In the genomic region with DNA sequence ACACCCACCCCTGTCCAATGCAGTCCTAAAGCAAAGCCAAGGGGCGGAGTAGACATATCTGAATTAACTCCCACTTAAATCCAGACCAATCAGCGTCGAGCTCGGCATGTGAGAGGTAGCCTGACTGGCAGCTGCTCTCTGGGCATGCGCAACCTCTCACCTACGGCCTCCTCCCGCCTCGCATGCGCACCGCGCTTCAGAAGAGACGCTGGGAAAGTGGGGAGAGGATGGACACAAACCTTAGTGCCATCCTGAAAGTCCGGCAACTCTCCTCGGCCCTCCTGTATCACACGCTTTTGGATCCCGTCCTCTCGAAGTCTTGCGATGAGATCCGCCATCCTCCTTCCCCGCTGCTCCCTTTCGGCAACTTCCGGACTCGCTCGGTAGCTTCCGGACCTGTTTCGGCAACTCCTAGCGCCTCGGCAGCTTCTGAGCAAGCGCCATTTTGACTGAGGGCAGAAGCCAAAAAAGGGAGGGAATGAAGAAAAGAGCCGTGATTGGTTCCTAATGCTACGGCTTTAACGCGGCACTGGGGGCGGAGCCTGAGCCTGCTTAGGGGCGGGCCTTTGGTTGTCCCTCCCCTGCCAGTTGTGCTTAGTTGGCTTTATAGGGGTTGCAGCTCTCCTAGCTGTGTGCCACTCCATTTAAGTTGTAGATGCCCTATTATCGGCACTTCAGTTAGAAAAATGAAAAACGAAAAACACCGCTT, we compare ENCODE assay signal across 8 mouse cellular contexts. TPM values are rescaled to one million over a fixed set of nuclear protein-coding genes. Genes with fewer than 3 reads are reported as not detected.
DNase-seq lines count a peak whose midpoint lies in the region; ATAC-seq and TF ChIP-seq lines count a peak whose summit lies in the region.

No protein-coding gene starts in this region.

- WGBS in forebrain, embryonic 16.5 days = 2% methylated on average over 38 of the region's 38 CpGs
- 3% methylated on average over 38 of the region's 38 CpGs for WGBS in lung, embryonic 14.5 days
- WGBS in olfactory bulb, adult 2 months = 2% methylated on average over 38 of the region's 38 CpGs
- WGBS in thymus, adult 2 months = 2% methylated on average over 38 of the region's 38 CpGs

- H3K27ac ChIP-seq in forebrain, embryonic 16.5 days (ENCODE audit: low read length) = peak overlapping the region; percentile 84
- H3K27ac ChIP-seq in layer of hippocampus, adult 2 months = peak overlapping the region; percentile 97; the same call in 1 of the 2 replicates
- peak overlapping the region; percentile 83; the same call in 1 of the 2 replicates for H3K27ac ChIP-seq in lung, embryonic 14.5 days (ENCODE audit: low read depth)
- peak overlapping the region; percentile 93 for H3K27ac ChIP-seq in olfactory bulb, adult 2 months (ENCODE audit: insufficient read depth, low read depth, low read length)
- H3K27ac ChIP-seq in thymus, adult 2 months (ENCODE audit: control insufficient read depth, insufficient read depth, low read length) = peak overlapping the region; percentile 70

- ATAC-seq in G1E (ENCODE audit: extremely low read depth, insufficient number of reproducible peaks, low FRiP score, poor library complexity, severe bottlenecking) = peak; percentile 73
- ATAC-seq in forebrain, embryonic 16.5 days = peak; percentile 80
- ATAC-seq in lung, embryonic 14.5 days (ENCODE audit: insufficient read depth) = peak; percentile 74

- H3K9ac ChIP-seq in forebrain, embryonic 16.5 days (replicated peaks; ENCODE audit: low read depth, low read length) = peak overlapping the region; percentile 68
- peak overlapping the region; percentile 58 for H3K9ac ChIP-seq in lung, embryonic 14.5 days

- peak overlapping the region; percentile 56 for H3K4me2 ChIP-seq in forebrain, embryonic 16.5 days (ENCODE audit: low read length)
- H3K4me2 ChIP-seq in lung, embryonic 14.5 days = peak overlapping the region; percentile 65

- DNase-seq in G1E (ENCODE audit: low spot score) = peak; percentile 80
- DNase-seq in cerebellum, adult 18-20 months = peak; percentile 97 to 99
- DNase-seq in heart, postnatal 36 days = peak; percentile 98 to 99
- peak; percentile 97 to 98 for DNase-seq in layer of hippocampus, adult 2 months (ENCODE audit: low spot score in 2 of 2)
- DNase-seq in lung, embryonic 14.5 days = peak; percentile 100
- peak; percentile 100 for DNase-seq in thymus, adult 2 months

- peak; percentile 68; the same call in 1 of the 2 replicates for TF ChIP-seq POLR2A in olfactory bulb, adult 2 months (IDR thresholded peaks at IDR 0.05; ENCODE audit: insufficient read depth, low read depth, low read length)
- no peak; the same call in 1 of the 2 replicates for TF ChIP-seq POLR2A in thymus, adult 2 months (IDR thresholded peaks at IDR 0.05; ENCODE audit: control insufficient read depth, extremely low read depth, insufficient read depth, low read length, poor library complexity)

- TF ChIP-seq CTCF in G1E (IDR thresholded peaks at IDR 0.05; ENCODE audit: low read depth, low read length) = no peak
- no peak for TF ChIP-seq CTCF in layer of hippocampus, adult 2 months (conservative IDR thresholded peaks at IDR 0.05)
- no peak for TF ChIP-seq CTCF in lung, embryonic 14.5 days (IDR thresholded peaks at IDR 0.05; ENCODE audit: low read depth)
- no peak for TF ChIP-seq CTCF in olfactory bulb, adult 2 months (IDR thresholded peaks at IDR 0.05; ENCODE audit: insufficient read depth, low read depth, low read length)
- TF ChIP-seq CTCF in thymus, adult 2 months (IDR thresholded peaks at IDR 0.05; ENCODE audit: borderline replicate concordance, control insufficient read depth, extremely low read depth, insufficient read depth, low read length, poor library complexity) = peak; percentile 63; the same call in 1 of the 2 replicates

- intact Hi-C loops in heart, postnatal 36 days (cut with DNase I) = no loop called here

- H3K4me1 ChIP-seq in G1E (ENCODE audit: insufficient read depth, low read depth, low read length) = peaks cover 66% of the 10 kb centered on the region
- peaks cover 7% of the 10 kb centered on the region for H3K4me1 ChIP-seq in forebrain, embryonic 16.5 days (replicated peaks; ENCODE audit: control insufficient read depth, insufficient read depth, low read length)
- peaks cover 6% of the 10 kb centered on the region; the same call in 1 of the 2 replicates for H3K4me1 ChIP-seq in lung, embryonic 14.5 days (ENCODE audit: insufficient read depth)
- H3K4me1 ChIP-seq in olfactory bulb, adult 2 months (ENCODE audit: control insufficient read depth, insufficient read depth, low read length) = 0 out of 2 replicates have a peak, but pooled peaks cover 5% of the 10 kb centered on the region
- peaks cover 37% of the 10 kb centered on the region for H3K4me1 ChIP-seq in thymus, adult 2 months (replicated peaks; ENCODE audit: control insufficient read depth, insufficient read depth, low read length)

- no peaks in the 10 kb centered on the region for H3K9me3 ChIP-seq in G1E (replicated peaks)
- H3K9me3 ChIP-seq in forebrain, embryonic 16.5 days (ENCODE audit: control insufficient read depth, low read length) = no peaks in the 10 kb centered on the region
- no peaks in the 10 kb centered on the region for H3K9me3 ChIP-seq in lung, embryonic 14.5 days (ENCODE audit: low read depth, low read length)

- H3K36me3 ChIP-seq in G1E (replicated peaks) = peaks cover 31% of the 10 kb centered on the region
- no peaks in the 10 kb centered on the region for H3K36me3 ChIP-seq in forebrain, embryonic 16.5 days (ENCODE audit: control insufficient read depth, insufficient read depth)
- H3K36me3 ChIP-seq in lung, embryonic 14.5 days (ENCODE audit: insufficient read depth) = peaks cover 23% of the 10 kb centered on the region
- H3K36me3 ChIP-seq in thymus, adult 2 months (ENCODE audit: control insufficient read depth, insufficient read depth, low read length) = peaks cover 6% of the 10 kb centered on the region; the same call in 1 of the 2 replicates

- peak overlapping the region; percentile 73 for H3K4me3 ChIP-seq in G1E (ENCODE audit: low read depth, low read length)
- H3K4me3 ChIP-seq in forebrain, embryonic 16.5 days (replicated peaks; ENCODE audit: low read length) = peak overlapping the region; percentile 58
- H3K4me3 ChIP-seq in layer of hippocampus, adult 2 months = peak overlapping the region; percentile 60
- peak overlapping the region; percentile 49 for H3K4me3 ChIP-seq in lung, embryonic 14.5 days (ENCODE audit: low read depth, low read length)
- H3K4me3 ChIP-seq in olfactory bulb, adult 2 months (ENCODE audit: insufficient read depth, low read depth, low read length) = peak overlapping the region; percentile 77
- H3K4me3 ChIP-seq in thymus, adult 2 months (ENCODE audit: control insufficient read depth, insufficient read depth, low read length) = peak overlapping the region; percentile 70

- no peaks in the 10 kb centered on the region for H3K27me3 ChIP-seq in G1E (ENCODE audit: insufficient read depth, low read length)
- no peaks in the 10 kb centered on the region for H3K27me3 ChIP-seq in forebrain, embryonic 16.5 days (replicated peaks; ENCODE audit: control insufficient read depth, insufficient read depth, low read length)
- no peaks in the 10 kb centered on the region for H3K27me3 ChIP-seq in lung, embryonic 14.5 days (ENCODE audit: insufficient read depth, low read length)
- no peaks in the 10 kb centered on the region for H3K27me3 ChIP-seq in thymus, adult 2 months (ENCODE audit: control insufficient read depth, insufficient read depth, low read length)

RNA-seq across cellular contexts. Expression of a gene that starts 4.4 kb away (rescaled TPM):
- total RNA-seq in G1E (2014; fragmentation: Nextera tagmentation) = 36.8 and 39.9 TPM in 2 replicates
- 22.3 and 23.9 TPM in 2 replicates for total RNA-seq in G1E (2017)
- 86.6 and 92.9 TPM in 2 replicates for polyA plus RNA-seq in G1E (2012)
- 91.4 and 91.6 TPM in 2 replicates for polyA plus RNA-seq in forebrain, embryonic 16.5 days (2015; fragmentation: Nextera tagmentation; extraction: Ambion mirVana)
- 10 to 100 TPM; 56.8 to 64.0 TPM for total RNA-seq in heart, postnatal 36 days (2021)
- 100 to 1,000 TPM; 111 to 123 TPM for total RNA-seq in layer of hippocampus, adult 2 months (2021)
- 93.5 and 94.5 TPM in 2 replicates for polyA plus RNA-seq in lung, embryonic 14.5 days (2014; fragmentation: Nextera tagmentation; extraction: Ambion mirVana)
- polyA plus RNA-seq in olfactory bulb, adult 2 months (2012; ENCODE audit: insufficient read depth, insufficient read length, low replicate concordance, missing spikeins) = not detected in 2 replicates
- 106 and 112 TPM in 2 replicates for polyA plus RNA-seq in thymus, adult 2 months (2012; rRNA removed)

RNA-seq across cellular contexts. Expression of a gene that starts 18.3 kb away (rescaled TPM):
- total RNA-seq in G1E (2014; fragmentation: Nextera tagmentation) (not detected in 2 replicates), G1E (2017) (0.11 TPM in 1 of 2 replicates, not detected in the other)
- not detected in 2 replicates for polyA plus RNA-seq in G1E (2012)
- polyA plus RNA-seq in forebrain, embryonic 16.5 days (2015; fragmentation: Nextera tagmentation; extraction: Ambion mirVana) = not detected in 2 replicates
- total RNA-seq in heart, postnatal 36 days (2021) = not detected
- total RNA-seq in layer of hippocampus, adult 2 months (2021) = under 1 TPM; 0.07 to 0.08 TPM
- not detected in 2 replicates for polyA plus RNA-seq in lung, embryonic 14.5 days (2014; fragmentation: Nextera tagmentation; extraction: Ambion mirVana)
- not detected in 2 replicates for polyA plus RNA-seq in olfactory bulb, adult 2 months (2012; ENCODE audit: insufficient read depth, insufficient read length, low replicate concordance, missing spikeins)
- 0.20 and 0.24 TPM in 2 replicates for polyA plus RNA-seq in thymus, adult 2 months (2012; rRNA removed)

RNA-seq across cellular contexts. Expression of a gene that starts 21.5 kb away (rescaled TPM):
- total RNA-seq in G1E (2014; fragmentation: Nextera tagmentation) (22.2 and 29.9 TPM in 2 replicates), G1E (2017) (12.9 and 17.8 TPM in 2 replicates)
- polyA plus RNA-seq in G1E (2012) = 48.7 and 61.2 TPM in 2 replicates
- polyA plus RNA-seq in forebrain, embryonic 16.5 days (2015; fragmentation: Nextera tagmentation; extraction: Ambion mirVana) = 49.6 and 75.5 TPM in 2 replicates
- 10 to 100 TPM; 20.7 to 22.9 TPM for total RNA-seq in heart, postnatal 36 days (2021)
- total RNA-seq in layer of hippocampus, adult 2 months (2021) = 100 to 1,000 TPM; 173 to 180 TPM
- 5.5 and 7.3 TPM in 2 replicates for polyA plus RNA-seq in lung, embryonic 14.5 days (2014; fragmentation: Nextera tagmentation; extraction: Ambion mirVana)
- polyA plus RNA-seq in olfactory bulb, adult 2 months (2012; ENCODE audit: insufficient read depth, insufficient read length, low replicate concordance, missing spikeins) = not detected in 2 replicates
- 333 and 357 TPM in 2 replicates for polyA plus RNA-seq in thymus, adult 2 months (2012; rRNA removed)

RNA-seq across cellular contexts. Expression of a gene that starts 22.6 kb away (rescaled TPM):
- 0.75 TPM in 1 of 2 replicates, not detected in the other for total RNA-seq in G1E (2014; fragmentation: Nextera tagmentation)
- total RNA-seq in G1E (2017) = 0.11 TPM in 1 of 2 replicates, not detected in the other
- 0.03 TPM in 1 of 2 replicates, not detected in the other for polyA plus RNA-seq in G1E (2012)
- 0.22 TPM in 1 of 2 replicates, not detected in the other for polyA plus RNA-seq in forebrain, embryonic 16.5 days (2015; fragmentation: Nextera tagmentation; extraction: Ambion mirVana)
- total RNA-seq in heart, postnatal 36 days (2021) = under 1 TPM in 1 of 2 experiments, not detected in 1; 0.19 TPM
- total RNA-seq in layer of hippocampus, adult 2 months (2021) = under 1 TPM in 1 of 2 experiments, not detected in 1; 0.17 TPM
- 0.09 TPM in 1 of 2 replicates, not detected in the other for polyA plus RNA-seq in lung, embryonic 14.5 days (2014; fragmentation: Nextera tagmentation; extraction: Ambion mirVana)
- not detected in 2 replicates for polyA plus RNA-seq in olfactory bulb, adult 2 months (2012; ENCODE audit: insufficient read depth, insufficient read length, low replicate concordance, missing spikeins)
- polyA plus RNA-seq in thymus, adult 2 months (2012; rRNA removed) = 0.26 and 0.53 TPM in 2 replicates

RNA-seq across cellular contexts. Expression of a gene that starts 24.3 kb away (rescaled TPM):
- total RNA-seq in G1E (2014; fragmentation: Nextera tagmentation) (36.6 and 40.9 TPM in 2 replicates), G1E (2017) (25.4 and 30.7 TPM in 2 replicates)
- 59.9 and 60.2 TPM in 2 replicates for polyA plus RNA-seq in G1E (2012)
- polyA plus RNA-seq in forebrain, embryonic 16.5 days (2015; fragmentation: Nextera tagmentation; extraction: Ambion mirVana) = 76.6 and 80.3 TPM in 2 replicates
- 10 to 100 TPM; 35.3 to 39.1 TPM for total RNA-seq in heart, postnatal 36 days (2021)
- total RNA-seq in layer of hippocampus, adult 2 months (2021) = 10 to 100 TPM; 29.5 to 33.9 TPM
- 76.6 and 76.8 TPM in 2 replicates for polyA plus RNA-seq in lung, embryonic 14.5 days (2014; fragmentation: Nextera tagmentation; extraction: Ambion mirVana)
- not detected in 2 replicates for polyA plus RNA-seq in olfactory bulb, adult 2 months (2012; ENCODE audit: insufficient read depth, insufficient read length, low replicate concordance, missing spikeins)
- 274 and 296 TPM in 2 replicates for polyA plus RNA-seq in thymus, adult 2 months (2012; rRNA removed)

Comparison
In these comparisons a context has a peak if more than half of its experiments do, and no peak if none do; other contexts are left out.
1. Peak in every context shown above with its lines: DNase-seq, ATAC-seq, H3K4me3 ChIP-seq and H3K27ac ChIP-seq.
2. RNA of a gene that starts 4.4 kb away (polyA plus RNA-seq): 106 to 112 TPM in thymus, adult 2 months, 93.5 to 94.5 TPM in lung, embryonic 14.5 days, 91.4 to 91.6 TPM in forebrain, embryonic 16.5 days and 86.6 to 92.9 TPM in G1E; not detected in olfactory bulb, adult 2 months; every median in the first group is over 10 times any median in the second.